Mouse (Mus musculus): ENCODE results near the gene Cyld. TPM values are rescaled to one million over a fixed set of nuclear protein-coding genes. Genes with fewer than 3 reads are reported as not detected.

Gene Cyld
- polyA plus RNA-seq, 1 experiment from 2014 or later = 9.5 TPM

DNA sequence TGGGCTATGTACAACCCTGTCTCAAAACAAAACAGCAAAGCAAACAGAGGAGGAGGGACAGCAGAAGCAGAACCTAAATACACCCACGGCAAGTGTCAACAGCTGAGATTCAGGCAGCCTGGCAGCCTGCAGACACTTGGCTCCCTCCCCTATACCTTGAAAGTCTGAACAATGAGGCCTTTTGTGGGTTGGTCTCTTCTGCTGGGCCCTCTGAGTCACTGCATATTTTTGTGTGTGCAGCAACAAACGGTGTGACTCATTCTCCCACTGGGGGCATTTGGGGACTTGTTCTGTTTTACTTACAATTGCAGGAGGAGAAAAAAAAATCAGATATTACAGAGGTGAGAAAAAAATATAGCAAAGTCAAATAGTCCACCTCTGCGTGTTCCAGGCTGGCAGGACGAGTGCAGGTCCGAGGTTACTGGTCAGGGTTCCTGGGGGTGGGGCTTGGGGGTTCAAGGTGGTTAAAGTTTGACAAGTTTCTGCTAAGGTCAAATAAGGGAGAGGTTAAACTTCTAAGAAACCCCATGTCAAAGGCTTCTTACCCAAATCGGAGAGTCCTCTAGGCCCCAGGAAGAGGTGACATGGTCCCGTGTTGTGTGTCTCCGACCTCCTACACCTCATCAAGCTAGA lies 96.0 kb downstream of the Cyld start:
- Histone ChIP-seq H3K4me1 (replicated peaks; ENCODE audit: insufficient read depth, low read length) (no peaks in the 10 kb centered on the region), H3K27ac (no peak overlapping the region), H3K9me3 (replicated peaks; ENCODE audit: low read length) (no peaks in the 10 kb centered on the region), H3K4me2 (ENCODE audit: low read length) (no peak overlapping the region), H3K27me3 (ENCODE audit: insufficient read depth, low read length) (no peaks in the 10 kb centered on the region), H3K4me3 (replicated peaks; ENCODE audit: low read depth, low read length) (no peak overlapping the region), H3K36me3 (ENCODE audit: insufficient read depth, low read length) (no peaks in the 10 kb centered on the region), H3K9ac (ENCODE audit: low read depth, low read length) (no peak overlapping the region)
- ATAC-seq (replicated peaks; ENCODE audit: low FRiP score, low read depth) (no peak), DNase-seq (ENCODE audit: low spot score) (no peak)
- TF ChIP-seq CTCF (IDR thresholded peaks at IDR 0.05; ENCODE audit: low read depth) = no peak
- 60% methylated on average over 8 of the region's 8 CpGs for WGBS

DNA sequence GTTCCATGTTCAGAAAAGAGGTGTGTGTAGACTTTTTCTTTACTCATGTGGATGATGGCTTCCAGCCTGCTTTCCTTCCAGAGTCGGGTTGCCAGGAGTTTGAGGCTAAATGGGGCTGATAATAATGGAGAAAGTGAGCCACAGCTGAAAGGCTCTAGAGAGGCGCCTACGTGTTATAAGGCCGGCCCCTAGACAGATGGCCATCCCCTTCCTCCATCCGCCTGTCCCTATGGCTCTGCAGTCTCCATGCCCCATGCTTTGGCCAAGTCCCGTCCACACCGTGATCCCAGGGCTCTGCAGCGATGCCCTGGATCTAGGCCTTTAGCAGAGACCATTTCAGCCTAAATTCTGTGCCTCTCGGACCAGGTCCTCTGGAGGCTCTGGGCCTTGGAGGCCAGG lies 96.5 kb downstream of the Cyld start:
- no peaks in the 10 kb centered on the region for H3K27me3 ChIP-seq (ENCODE audit: insufficient read depth, low read length)
- H3K4me2 ChIP-seq (ENCODE audit: low read length) = no peak overlapping the region
- no peak overlapping the region for H3K9ac ChIP-seq (ENCODE audit: low read depth, low read length)
- H3K9me3 ChIP-seq (replicated peaks; ENCODE audit: low read length) = no peaks in the 10 kb centered on the region
- H3K36me3 ChIP-seq (ENCODE audit: insufficient read depth, low read length) = no peaks in the 10 kb centered on the region
- no peak for ATAC-seq (replicated peaks; ENCODE audit: low FRiP score, low read depth)
- 78% methylated on average over 9 of the region's 9 CpGs for WGBS
- no peaks in the 10 kb centered on the region for H3K4me1 ChIP-seq (replicated peaks; ENCODE audit: insufficient read depth, low read length)
- no peak overlapping the region for H3K27ac ChIP-seq
- no peak for TF ChIP-seq CTCF (IDR thresholded peaks at IDR 0.05; ENCODE audit: low read depth)
- no peak overlapping the region for H3K4me3 ChIP-seq (replicated peaks; ENCODE audit: low read depth, low read length)
- no peak for DNase-seq (ENCODE audit: low spot score)

DNA sequence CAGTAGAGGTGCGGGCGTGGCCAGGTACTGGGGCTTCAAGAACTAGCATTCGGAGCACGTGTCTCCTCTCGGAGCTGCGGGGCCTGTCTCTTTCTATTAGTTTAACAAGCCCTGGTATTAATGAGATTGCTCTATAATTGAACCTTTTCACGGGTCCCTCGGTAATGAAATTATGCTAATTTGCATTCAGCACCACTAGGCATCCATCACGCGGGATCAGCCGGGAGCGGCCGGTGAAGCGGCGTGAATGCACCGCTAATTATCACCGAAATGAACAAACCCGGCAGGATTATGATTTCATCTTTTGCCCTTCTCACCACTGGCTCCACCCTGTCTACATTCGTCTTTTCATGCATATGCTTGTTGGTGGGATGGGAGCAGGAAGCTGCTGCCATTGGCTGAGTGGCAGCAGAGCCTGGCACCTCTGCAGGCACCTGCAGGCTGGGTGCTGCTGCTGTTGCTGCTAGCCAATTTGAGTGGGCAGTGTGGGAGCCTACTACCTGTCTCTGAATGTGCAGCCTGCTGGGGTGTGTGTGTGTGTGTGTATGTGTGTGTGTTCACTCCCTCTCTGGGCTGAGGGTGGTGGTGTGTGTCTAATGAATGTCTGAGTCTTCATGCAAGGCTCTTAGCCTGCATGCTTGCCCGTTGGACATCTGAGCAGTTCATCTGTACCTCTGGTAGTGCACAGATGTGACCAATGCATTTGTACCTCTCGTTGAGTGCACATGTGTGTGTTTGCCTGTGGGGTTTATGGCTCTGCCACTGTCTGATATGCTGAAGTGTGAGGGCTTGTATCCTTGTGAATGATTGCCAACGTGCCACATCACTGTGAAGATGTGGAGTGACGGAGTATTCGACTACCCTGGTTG lies 97.2 kb downstream of the Cyld start:
- ATAC-seq (replicated peaks; ENCODE audit: low FRiP score, low read depth) (no peak), DNase-seq (ENCODE audit: low spot score) (no peak)
- Histone ChIP-seq H3K9me3 (replicated peaks; ENCODE audit: low read length) (no peaks in the 10 kb centered on the region), H3K4me3 (replicated peaks; ENCODE audit: low read depth, low read length) (no peak overlapping the region), H3K36me3 (ENCODE audit: insufficient read depth, low read length) (no peaks in the 10 kb centered on the region), H3K9ac (ENCODE audit: low read depth, low read length) (no peak overlapping the region), H3K27ac (no peak overlapping the region), H3K4me2 (ENCODE audit: low read length) (no peak overlapping the region), H3K4me1 (replicated peaks; ENCODE audit: insufficient read depth, low read length) (no peaks in the 10 kb centered on the region), H3K27me3 (ENCODE audit: insufficient read depth, low read length) (no peaks in the 10 kb centered on the region)
- 87% methylated on average over 24 of the region's 24 CpGs for WGBS
- no peak for TF ChIP-seq CTCF (IDR thresholded peaks at IDR 0.05; ENCODE audit: low read depth)

DNA sequence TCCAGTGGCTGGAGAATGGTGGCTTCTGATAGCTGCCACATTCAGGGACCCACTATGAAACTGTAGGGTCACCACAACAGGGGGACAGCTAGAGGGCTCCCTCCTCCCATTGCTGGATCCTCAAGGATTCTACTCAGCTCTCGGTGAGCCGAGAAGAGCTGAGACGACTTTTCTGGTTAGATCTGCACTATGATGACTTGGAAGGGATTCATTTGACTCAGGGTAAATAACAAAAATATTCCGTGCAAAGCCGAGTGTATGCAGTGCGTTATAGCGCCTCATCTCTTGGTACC lies 97.7 kb downstream of the Cyld start:
- ATAC-seq (replicated peaks; ENCODE audit: low FRiP score, low read depth) (no peak), DNase-seq (ENCODE audit: low spot score) (peak; percentile 27)
- H3K4me2 ChIP-seq (ENCODE audit: low read length) = no peak overlapping the region
- WGBS = 72% methylated on average over 7 of the region's 7 CpGs
- H3K27ac ChIP-seq = no peak overlapping the region
- H3K9ac ChIP-seq (ENCODE audit: low read depth, low read length) = no peak overlapping the region
- H3K4me3 ChIP-seq (replicated peaks; ENCODE audit: low read depth, low read length) = no peak overlapping the region
- no peaks in the 10 kb centered on the region for H3K4me1 ChIP-seq (replicated peaks; ENCODE audit: insufficient read depth, low read length)
- no peaks in the 10 kb centered on the region for H3K36me3 ChIP-seq (ENCODE audit: insufficient read depth, low read length)
- peak; percentile 51 for TF ChIP-seq CTCF (IDR thresholded peaks at IDR 0.05; ENCODE audit: low read depth)
- no peaks in the 10 kb centered on the region for H3K9me3 ChIP-seq (replicated peaks; ENCODE audit: low read length)
- no peaks in the 10 kb centered on the region for H3K27me3 ChIP-seq (ENCODE audit: insufficient read depth, low read length)

DNA sequence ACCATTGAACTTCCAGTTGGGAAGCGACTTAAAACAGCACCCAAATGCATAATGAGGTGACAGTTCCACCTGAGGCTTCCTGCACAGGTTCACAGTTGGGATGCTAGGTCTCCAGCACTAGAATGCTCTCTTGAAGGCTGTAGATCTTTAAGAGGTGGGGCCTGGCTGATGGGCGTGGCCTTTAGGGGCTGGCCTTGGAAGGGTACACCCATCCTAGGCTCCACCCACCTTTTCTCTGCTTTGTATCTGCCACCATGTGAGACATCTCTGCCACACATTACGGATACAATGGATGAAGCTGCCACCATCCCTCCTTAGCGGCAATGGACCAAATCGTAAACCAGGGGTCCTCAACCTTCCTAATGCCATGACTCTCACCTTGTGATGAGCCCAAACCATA lies 99.1 kb downstream of the Cyld start:
- ATAC-seq (replicated peaks; ENCODE audit: low FRiP score, low read depth) (no peak), DNase-seq (ENCODE audit: low spot score) (no peak)
- Histone ChIP-seq H3K36me3 (ENCODE audit: insufficient read depth, low read length) (no peaks in the 10 kb centered on the region), H3K9ac (ENCODE audit: low read depth, low read length) (no peak overlapping the region), H3K9me3 (replicated peaks; ENCODE audit: low read length) (no peaks in the 10 kb centered on the region), H3K4me2 (ENCODE audit: low read length) (no peak overlapping the region), H3K27me3 (ENCODE audit: insufficient read depth, low read length) (no peaks in the 10 kb centered on the region), H3K4me3 (replicated peaks; ENCODE audit: low read depth, low read length) (no peak overlapping the region), H3K4me1 (replicated peaks; ENCODE audit: insufficient read depth, low read length) (no peaks in the 10 kb centered on the region), H3K27ac (no peak overlapping the region)
- no peak for TF ChIP-seq CTCF (IDR thresholded peaks at IDR 0.05; ENCODE audit: low read depth)
- 90% methylated on average over 5 of the region's 5 CpGs for WGBS

DNA sequence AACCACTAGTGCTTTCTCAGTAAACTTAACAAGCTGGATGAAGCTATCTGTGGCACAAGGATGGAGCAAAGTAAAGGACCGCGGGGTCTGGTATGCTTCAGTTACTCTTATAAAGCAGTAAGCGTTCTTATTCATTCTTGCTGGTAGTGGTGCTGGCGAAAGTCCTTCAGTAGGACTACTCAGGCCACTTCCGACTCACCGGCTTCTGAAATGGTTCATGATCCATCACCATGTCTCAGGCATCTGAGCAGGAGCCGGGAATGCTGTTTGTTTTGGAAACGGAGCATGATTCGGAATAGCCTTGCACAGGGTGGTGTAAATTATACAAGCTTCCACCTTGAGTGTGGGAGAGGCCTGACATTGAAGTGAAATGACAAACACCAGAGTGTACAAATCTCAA lies 99.8 kb downstream of the Cyld start:
- 51% methylated on average over 9 of the region's 9 CpGs for WGBS

More for the DNA sequence above, 99.8 kb downstream of the Cyld start:
- Histone ChIP-seq H3K9me3 (replicated peaks; ENCODE audit: low read length) (no peaks in the 10 kb centered on the region), H3K36me3 (ENCODE audit: insufficient read depth, low read length) (no peaks in the 10 kb centered on the region), H3K27me3 (ENCODE audit: insufficient read depth, low read length) (no peaks in the 10 kb centered on the region), H3K4me1 (replicated peaks; ENCODE audit: insufficient read depth, low read length) (no peaks in the 10 kb centered on the region), H3K27ac (no peak overlapping the region), H3K4me2 (ENCODE audit: low read length) (no peak overlapping the region), H3K4me3 (replicated peaks; ENCODE audit: low read depth, low read length) (no peak overlapping the region), H3K9ac (ENCODE audit: low read depth, low read length) (no peak overlapping the region)
- DNase-seq (ENCODE audit: low spot score) = no peak
- ATAC-seq (replicated peaks; ENCODE audit: low FRiP score, low read depth) = no peak
- TF ChIP-seq CTCF (IDR thresholded peaks at IDR 0.05; ENCODE audit: low read depth) = no peak

Other genes starting within 250 kb of the Cyld start
- gene Nkd1, start 175.7 kb upstream of the Cyld start, polyA plus RNA-seq (2015; fragmentation: Nextera tagmentation; extraction: Ambion mirVana) = 64.6 and 68.1 TPM in 2 replicates
- 2.9 and 3.0 TPM in 2 replicates for gene Snx20, start 60.9 kb upstream of the Cyld start, polyA plus RNA-seq (2015; fragmentation: Nextera tagmentation; extraction: Ambion mirVana)
- 0.32 and 0.38 TPM in 2 replicates for gene Nod2, start 49.7 kb upstream of the Cyld start, polyA plus RNA-seq (2015; fragmentation: Nextera tagmentation; extraction: Ambion mirVana)

Measured in kidney, postnatal 0 days (tissue).